In genomic region chrX:75514179-75514972, GRCm38 (mm10) we compare ENCODE assay signal across 8 mouse cellular contexts. TPM values are rescaled to one million over a fixed set of nuclear protein-coding genes. Genes with fewer than 3 reads are reported as not detected.
DNase-seq lines count a peak whose midpoint lies in the region; ATAC-seq lines count a peak whose summit lies in the region.

TSS of gene Vbp1 (plus strand) at chrX:75514299.

- H3K9me3 ChIP-seq in forebrain, embryonic 14.5 days (replicated peaks; ENCODE audit: control insufficient read depth, low read length), result no peaks in the 10 kb centered on the region
- no peaks in the 10 kb centered on the region for H3K9me3 ChIP-seq in neural tube, embryonic 15.5 days (replicated peaks)

- peak within 1 kb of the TSS; percentile 43 for H3K4me2 ChIP-seq in forebrain, embryonic 14.5 days (ENCODE audit: low read length)
- peak within 1 kb of the TSS; percentile 50 for H3K4me2 ChIP-seq in neural tube, embryonic 15.5 days

- peak within 1 kb of the TSS; percentile 86 for H3K27ac ChIP-seq in forebrain, embryonic 14.5 days (ENCODE audit: low read depth, low read length)
- peak within 1 kb of the TSS; percentile 87 for H3K27ac ChIP-seq in neural tube, embryonic 15.5 days (replicated peaks)

- H3K27me3 ChIP-seq in forebrain, embryonic 14.5 days (replicated peaks; ENCODE audit: control insufficient read depth, insufficient read depth, low read length), result no peaks in the 10 kb centered on the region
- H3K27me3 ChIP-seq in neural tube, embryonic 15.5 days (replicated peaks), result no peaks in the 10 kb centered on the region

- no peaks in the 10 kb centered on the region for H3K36me3 ChIP-seq in forebrain, embryonic 14.5 days (ENCODE audit: control insufficient read depth, insufficient read depth, low read length)
- H3K36me3 ChIP-seq in neural tube, embryonic 15.5 days, result no peaks in the 10 kb centered on the region

- H3K4me1 ChIP-seq in forebrain, embryonic 14.5 days (ENCODE audit: control insufficient read depth, insufficient read depth, low read length), result no peaks in the 10 kb centered on the region
- H3K4me1 ChIP-seq in neural tube, embryonic 15.5 days, result no peaks in the 10 kb centered on the region; the same call in 1 of the 2 replicates

- peak; percentile 100 for ATAC-seq in forebrain, embryonic 14.5 days
- peak; percentile 100 for ATAC-seq in neural tube, embryonic 15.5 days (ENCODE audit: low FRiP score)

- H3K9ac ChIP-seq in forebrain, embryonic 14.5 days (ENCODE audit: low read length), result peak within 1 kb of the TSS; percentile 75
- H3K9ac ChIP-seq in neural tube, embryonic 15.5 days (replicated peaks), result peak within 1 kb of the TSS; percentile 55

- H3K4me3 ChIP-seq in forebrain, embryonic 14.5 days (ENCODE audit: low read depth, low read length), result peak within 1 kb of the TSS; percentile 43
- H3K4me3 ChIP-seq in neural tube, embryonic 15.5 days (replicated peaks), result peak within 1 kb of the TSS; percentile 54

- peak; percentile 95 for DNase-seq in ES-CJ7 (ENCODE audit: low read depth, low spot score)
- DNase-seq in cerebellum, adult 11 months, result peak; percentile 83
- DNase-seq in forebrain, embryonic 14.5 days (ENCODE audit: low spot score), result peak; percentile 96
- DNase-seq in heart, postnatal 14 days, result peak; percentile 79
- peak; percentile 90 for DNase-seq in layer of hippocampus, adult 11-12 months (ENCODE audit: low spot score)
- DNase-seq in lung, adult 18-20 months, result peak; percentile 91 to 92
- DNase-seq in testis, postnatal 14 days (ENCODE audit: low spot score), result peak; percentile 90

- intact Hi-C loops in heart, postnatal 14 days (cut with DNase I), result loop anchor here (10.0 kb wide), 1 partner anchor 120 kb away; no protein-coding TSS in a partner anchor

- 27% methylated on average over 37 of the region's 37 CpGs for WGBS in forebrain, embryonic 14.5 days
- WGBS in neural tube, embryonic 15.5 days, result 15% methylated on average over 37 of the region's 37 CpGs

RNA-seq across cellular contexts. Expression of gene Vbp1, which starts in this region (rescaled TPM):
- 291 and 336 TPM in 2 replicates for polyA plus RNA-seq in forebrain, embryonic 14.5 days (2014; fragmentation: Nextera tagmentation; extraction: Ambion mirVana)
- 10 to 100 TPM; 45.3 to 45.7 TPM for total RNA-seq in heart, postnatal 14 days (2021)
- 309 and 331 TPM in 2 replicates for polyA plus RNA-seq in neural tube, embryonic 15.5 days (2015; fragmentation: Nextera tagmentation; extraction: Ambion mirVana)

Comparison
In these comparisons a context has a peak if more than half of its experiments do, and no peak if none do; other contexts are left out.
1. Peak in every context shown above with its lines: DNase-seq, ATAC-seq, H3K4me3 ChIP-seq and H3K27ac ChIP-seq.